Mouse (Mus musculus): ENCODE results near the gene Thbd. TPM values are rescaled to one million over a fixed set of nuclear protein-coding genes. Genes with fewer than 3 reads are reported as not detected.
A peak's percentile ranks its signal among the peaks of the same experiment; 100 is the strongest.

Thbd gene
- polyA plus RNA-seq, 1 experiment from 2014 or later: 7.8 TPM

- Histone ChIP-seq H3K36me3 (no peaks in the 10 kb centered on the region), H3K9me3 (no peaks in the 10 kb centered on the region), H3K4me1 (replicated peaks) (peaks cover 16% of the 10 kb centered on the region), H3K27ac (no peak within 1 kb of the TSS), H3K27me3 (ENCODE audit: insufficient read depth, poor library complexity, severe bottlenecking) (peaks cover 54% of the 10 kb centered on the region), H3K4me3 (peak within 1 kb of the TSS; percentile 66)
- WGBS: 5% methylated on average over 83 of the region's 83 CpGs
- peak; percentile 64 for DNase-seq (ENCODE audit: low spot score)
These were observed 12.6 kb downstream of the Thbd start, which contains the start of gene Sstr4 for GRCm38 (mm10) chr2:148395131-148396051. Gene Sstr4 (plus strand): TSS chr2:148395344.

DNA sequence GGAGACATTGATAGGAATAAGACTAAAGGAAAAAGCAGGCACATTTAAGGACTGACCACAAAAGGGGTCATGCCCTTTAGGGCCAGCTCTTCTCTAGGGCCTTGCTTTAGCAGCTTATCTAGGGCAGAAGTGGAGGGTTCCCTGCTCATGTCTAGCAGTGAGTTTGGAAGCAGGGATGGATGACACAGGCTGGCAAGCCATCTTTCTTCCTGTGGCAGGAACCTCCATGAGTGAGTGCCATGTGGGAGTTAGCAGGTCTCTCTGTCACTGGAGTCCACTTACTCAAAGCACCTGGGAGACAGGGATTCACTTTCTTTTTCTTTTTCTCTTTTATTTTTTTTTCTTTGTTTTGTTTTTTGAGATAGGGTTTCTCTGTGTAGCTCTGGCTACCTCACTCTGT lies 14.1 kb downstream of the Thbd start:
- no peak for DNase-seq (ENCODE audit: low spot score)
- no peaks in the 10 kb centered on the region for H3K36me3 ChIP-seq
- H3K4me1 ChIP-seq (replicated peaks): peaks cover 13% of the 10 kb centered on the region
- H3K9me3 ChIP-seq: no peaks in the 10 kb centered on the region
- peaks cover 54% of the 10 kb centered on the region for H3K27me3 ChIP-seq (ENCODE audit: insufficient read depth, poor library complexity, severe bottlenecking)
- H3K27ac ChIP-seq: no peak overlapping the region
- H3K4me3 ChIP-seq: no peak overlapping the region

GRCm38 (mm10) chr2:148393149-148393548 lies 14.8 kb downstream of the Thbd start:
- WGBS: 71% methylated on average over 1 of the region's 1 CpGs
- Histone ChIP-seq H3K27me3 (ENCODE audit: insufficient read depth, poor library complexity, severe bottlenecking) (peaks cover 49% of the 10 kb centered on the region), H3K4me1 (replicated peaks) (peaks cover 13% of the 10 kb centered on the region), H3K4me3 (no peak overlapping the region), H3K27ac (no peak overlapping the region), H3K9me3 (no peaks in the 10 kb centered on the region), H3K36me3 (no peaks in the 10 kb centered on the region)
- DNase-seq (ENCODE audit: low spot score): no peak

DNA sequence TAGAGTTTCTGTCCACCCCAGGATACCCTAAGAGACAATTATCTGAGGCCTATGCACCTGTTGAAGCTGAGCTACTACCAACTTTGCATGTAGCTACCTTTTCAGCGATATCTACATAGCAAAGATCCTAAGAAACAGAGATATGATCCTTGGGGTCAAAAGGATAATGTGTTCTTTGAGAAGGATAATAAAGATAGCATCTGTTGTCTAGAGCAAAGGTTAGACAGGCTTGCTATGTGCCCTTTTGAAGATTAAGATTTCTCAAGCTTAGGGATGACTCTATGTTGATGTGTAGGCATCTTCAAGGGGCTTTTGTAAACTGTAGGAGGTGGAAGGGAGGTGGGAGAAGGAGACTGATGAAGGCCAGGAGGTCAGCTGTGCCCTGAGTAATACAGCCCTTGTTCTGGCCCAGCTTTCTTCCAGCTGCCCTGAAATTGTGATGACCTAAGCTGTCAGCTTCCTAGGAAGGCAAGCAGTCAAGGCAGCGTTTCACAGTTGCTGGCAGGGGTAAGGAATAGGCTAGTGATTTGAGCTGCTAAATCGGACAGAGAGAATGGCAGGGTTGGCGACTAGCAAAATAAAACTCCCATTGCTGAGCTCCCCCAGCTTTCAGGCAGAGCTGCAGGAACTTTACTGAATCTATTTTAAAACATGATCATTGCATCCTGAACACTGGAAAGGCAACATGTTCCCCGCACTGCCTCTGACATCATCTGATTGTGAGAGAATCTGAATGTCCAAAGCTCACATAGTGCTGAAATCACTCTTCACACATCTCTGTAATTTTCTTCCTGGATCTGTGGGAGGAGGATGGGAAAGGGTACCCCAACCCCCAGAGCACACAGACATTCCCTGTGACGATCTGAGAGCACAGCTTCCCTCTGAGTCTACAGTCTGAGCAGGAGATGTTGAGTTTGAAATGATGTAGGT lies 20.1 kb downstream of the Thbd start:
- WGBS: 75% methylated on average over 6 of the region's 6 CpGs
- no peaks in the 10 kb centered on the region for H3K9me3 ChIP-seq
- no peaks in the 10 kb centered on the region for H3K36me3 ChIP-seq
- H3K27ac ChIP-seq: no peak overlapping the region
- H3K4me3 ChIP-seq: no peak overlapping the region
- DNase-seq (ENCODE audit: low spot score): no peak
- H3K4me1 ChIP-seq (replicated peaks): 0 out of 2 replicates have a peak, but pooled peaks cover 3% of the 10 kb centered on the region
- no peaks in the 10 kb centered on the region for H3K27me3 ChIP-seq (ENCODE audit: insufficient read depth, poor library complexity, severe bottlenecking)

GRCm38 (mm10) chr2:148386927-148387326 lies 21.1 kb downstream of the Thbd start:
- H3K9me3 ChIP-seq: no peaks in the 10 kb centered on the region
- no peaks in the 10 kb centered on the region for H3K36me3 ChIP-seq
- no peak overlapping the region for H3K4me3 ChIP-seq
- WGBS: 88% methylated on average over 2 of the region's 2 CpGs
- H3K27me3 ChIP-seq (ENCODE audit: insufficient read depth, poor library complexity, severe bottlenecking): no peaks in the 10 kb centered on the region
- H3K4me1 ChIP-seq (replicated peaks): 0 out of 2 replicates have a peak, but pooled peaks cover 3% of the 10 kb centered on the region
- no peak overlapping the region for H3K27ac ChIP-seq
- no peak for DNase-seq (ENCODE audit: low spot score)

- Histone ChIP-seq H3K4me1 (replicated peaks) (0 out of 2 replicates have a peak, but pooled peaks cover 3% of the 10 kb centered on the region), H3K36me3 (no peaks in the 10 kb centered on the region), H3K27me3 (ENCODE audit: insufficient read depth, poor library complexity, severe bottlenecking) (no peaks in the 10 kb centered on the region), H3K27ac (no peak overlapping the region), H3K9me3 (no peaks in the 10 kb centered on the region), H3K4me3 (no peak overlapping the region)
- no peak for DNase-seq (ENCODE audit: low spot score)
- 78% methylated on average over 3 of the region's 3 CpGs for WGBS
These were observed 21.5 kb downstream of the Thbd start for GRCm38 (mm10) chr2:148386476-148386875.

- WGBS: 88% methylated on average over 2 of the region's 2 CpGs
- DNase-seq (ENCODE audit: low spot score): no peak
- no peaks in the 10 kb centered on the region for H3K9me3 ChIP-seq
- no peaks in the 10 kb centered on the region for H3K4me1 ChIP-seq (replicated peaks)
- no peak overlapping the region for H3K27ac ChIP-seq
- H3K4me3 ChIP-seq: no peak overlapping the region
- no peaks in the 10 kb centered on the region for H3K27me3 ChIP-seq (ENCODE audit: insufficient read depth, poor library complexity, severe bottlenecking)
- no peaks in the 10 kb centered on the region for H3K36me3 ChIP-seq
These were observed 26.9 kb downstream of the Thbd start for GRCm38 (mm10) chr2:148381076-148381475.

GRCm38 (mm10) chr2:148379899-148380413 lies 28.0 kb downstream of the Thbd start:
- H3K27me3 ChIP-seq (ENCODE audit: insufficient read depth, poor library complexity, severe bottlenecking): no peaks in the 10 kb centered on the region
- H3K36me3 ChIP-seq: no peaks in the 10 kb centered on the region
- no peak overlapping the region for H3K27ac ChIP-seq
- DNase-seq (ENCODE audit: low spot score): no peak
- no peaks in the 10 kb centered on the region for H3K4me1 ChIP-seq (replicated peaks)
- no peak overlapping the region for H3K4me3 ChIP-seq
- no peaks in the 10 kb centered on the region for H3K9me3 ChIP-seq
- 86% methylated on average over 1 of the region's 1 CpGs for WGBS

DNA sequence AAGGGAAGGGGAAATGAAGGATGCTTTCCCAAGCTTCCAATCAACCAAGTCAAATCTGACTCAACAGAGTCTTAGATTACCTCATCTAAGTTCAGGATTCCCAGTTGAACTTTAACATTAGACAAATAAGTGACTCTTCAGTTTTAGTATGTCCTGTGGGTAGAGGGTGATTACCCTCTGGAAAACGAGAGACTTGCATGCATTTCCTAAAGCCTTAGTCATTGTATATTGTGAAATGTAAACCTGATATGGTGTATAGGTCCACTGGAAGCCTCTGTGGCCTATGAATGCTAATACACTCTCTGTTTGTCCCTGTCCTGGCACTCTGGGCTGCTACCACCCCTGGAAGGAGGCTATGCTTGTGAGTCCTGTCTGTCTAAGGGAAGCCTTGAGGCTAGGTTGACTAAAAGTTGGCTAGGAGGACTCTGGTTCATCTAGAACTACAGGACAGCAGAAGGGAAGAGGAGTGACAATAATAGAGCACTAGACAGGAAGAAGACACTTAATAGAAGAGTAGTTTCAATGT lies 29.1 kb downstream of the Thbd start:
- Histone ChIP-seq H3K27me3 (ENCODE audit: insufficient read depth, poor library complexity, severe bottlenecking) (no peaks in the 10 kb centered on the region), H3K36me3 (no peaks in the 10 kb centered on the region), H3K9me3 (no peaks in the 10 kb centered on the region), H3K27ac (no peak overlapping the region), H3K4me1 (replicated peaks) (no peaks in the 10 kb centered on the region), H3K4me3 (no peak overlapping the region)
- WGBS: 87% methylated on average over 1 of the region's 1 CpGs
- DNase-seq (ENCODE audit: low spot score): no peak

DNA sequence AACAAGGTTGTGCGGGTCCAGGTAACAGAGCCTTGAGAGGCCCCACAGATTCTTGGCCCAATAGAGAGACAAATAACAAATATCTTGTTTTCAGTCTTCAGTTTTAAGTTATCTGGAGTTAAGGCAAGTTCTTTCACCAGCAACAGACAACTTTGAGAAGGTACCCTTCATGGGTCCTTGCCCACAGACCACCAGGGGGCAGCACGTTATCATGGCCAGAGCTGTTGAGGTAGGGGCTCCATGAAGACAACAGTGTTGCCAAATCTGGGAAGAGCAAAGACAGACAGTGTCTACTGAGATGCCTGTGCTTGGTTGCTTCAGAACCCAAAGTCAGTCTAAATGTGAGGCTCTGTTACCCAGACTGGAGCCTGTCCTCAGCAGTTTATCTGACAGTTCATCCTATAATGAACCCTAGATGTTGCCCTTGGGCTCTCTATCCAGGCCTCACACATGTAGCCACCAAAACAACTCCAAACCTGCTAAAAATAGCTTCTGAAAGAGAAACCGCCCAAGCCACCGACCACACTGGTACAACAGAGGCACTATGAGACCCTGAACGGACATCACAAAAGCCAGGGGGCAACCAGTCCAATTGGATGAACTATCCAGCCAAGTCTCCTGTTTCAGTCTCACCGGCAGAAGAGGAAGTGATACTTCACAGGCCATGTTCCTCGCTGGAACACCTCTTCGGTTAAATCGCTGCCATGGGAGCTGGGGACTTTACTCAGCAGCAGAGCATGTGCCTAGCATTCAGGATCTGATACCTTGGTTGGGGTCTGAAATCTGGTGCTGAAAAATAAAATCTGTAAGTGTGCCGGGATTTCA lies 32.5 kb downstream of the Thbd start:
- Histone ChIP-seq H3K27ac (no peak overlapping the region), H3K4me3 (no peak overlapping the region), H3K27me3 (ENCODE audit: insufficient read depth, poor library complexity, severe bottlenecking) (no peaks in the 10 kb centered on the region), H3K36me3 (no peaks in the 10 kb centered on the region), H3K9me3 (no peaks in the 10 kb centered on the region), H3K4me1 (replicated peaks) (no peaks in the 10 kb centered on the region)
- 77% methylated on average over 10 of the region's 10 CpGs for WGBS
- DNase-seq (ENCODE audit: low spot score): peak; percentile 60

- H3K9me3 ChIP-seq: no peaks in the 10 kb centered on the region
- no peaks in the 10 kb centered on the region for H3K4me1 ChIP-seq (replicated peaks)
- H3K27ac ChIP-seq: no peak overlapping the region
- no peak for DNase-seq (ENCODE audit: low spot score)
- no peaks in the 10 kb centered on the region for H3K36me3 ChIP-seq
- no peaks in the 10 kb centered on the region for H3K27me3 ChIP-seq (ENCODE audit: insufficient read depth, poor library complexity, severe bottlenecking)
- H3K4me3 ChIP-seq: no peak overlapping the region
- 82% methylated on average over 2 of the region's 2 CpGs for WGBS
These were observed 34.4 kb downstream of the Thbd start for GRCm38 (mm10) chr2:148373602-148374071.
